Mouse (Mus musculus): ENCODE measurements around the gene Etfdh. TPM values are rescaled to one million over a fixed set of nuclear protein-coding genes. Genes with fewer than 3 reads are reported as not detected.

Etfdh gene
- polyA plus RNA-seq, 1 experiment from 2014 or later, result 85.3 TPM

DNA sequence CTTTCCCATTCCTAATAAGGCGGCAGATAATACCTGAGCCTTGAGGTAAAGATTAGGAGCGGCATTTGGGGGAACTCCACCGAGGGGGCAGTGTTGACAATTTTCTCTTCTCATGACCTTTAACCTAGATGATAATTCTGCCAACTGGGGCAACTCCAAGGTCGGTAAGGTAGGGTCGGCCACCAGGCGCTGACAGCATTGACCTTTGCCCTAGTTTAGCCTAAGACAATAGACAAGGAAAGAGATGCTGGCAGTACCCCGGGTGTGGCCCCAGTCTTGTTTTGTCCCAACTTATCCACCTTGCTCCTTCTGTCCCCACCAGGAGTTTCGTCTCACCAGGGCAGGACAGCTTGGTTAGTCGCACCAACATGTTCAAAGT, 1.1 kb downstream of the Etfdh start:
- Histone ChIP-seq H3K4me3 (ENCODE audit: low read length) (peak overlapping the region; percentile 83), H3K4me2 (replicated peaks; ENCODE audit: low read depth, low read length) (peak overlapping the region; percentile 90), H3K27me3 (ENCODE audit: insufficient read depth, low read length) (no peaks in the 10 kb centered on the region), H3K9ac (replicated peaks; ENCODE audit: low read length) (peak overlapping the region; percentile 70), H3K4me1 (ENCODE audit: insufficient read depth, low read length) (peaks cover 12% of the 10 kb centered on the region), H3K27ac (ENCODE audit: low read length) (peak overlapping the region; percentile 73), H3K36me3 (ENCODE audit: insufficient read depth, low read length) (peaks cover 19% of the 10 kb centered on the region), H3K9me3 (ENCODE audit: low read length) (peaks cover 10% of the 10 kb centered on the region; the same call in 1 of the 2 replicates)
- ATAC-seq (ENCODE audit: low FRiP score, low TSS enrichment), result no peak
- WGBS, result 0% methylated on average over 9 of the region's 9 CpGs

DNA sequence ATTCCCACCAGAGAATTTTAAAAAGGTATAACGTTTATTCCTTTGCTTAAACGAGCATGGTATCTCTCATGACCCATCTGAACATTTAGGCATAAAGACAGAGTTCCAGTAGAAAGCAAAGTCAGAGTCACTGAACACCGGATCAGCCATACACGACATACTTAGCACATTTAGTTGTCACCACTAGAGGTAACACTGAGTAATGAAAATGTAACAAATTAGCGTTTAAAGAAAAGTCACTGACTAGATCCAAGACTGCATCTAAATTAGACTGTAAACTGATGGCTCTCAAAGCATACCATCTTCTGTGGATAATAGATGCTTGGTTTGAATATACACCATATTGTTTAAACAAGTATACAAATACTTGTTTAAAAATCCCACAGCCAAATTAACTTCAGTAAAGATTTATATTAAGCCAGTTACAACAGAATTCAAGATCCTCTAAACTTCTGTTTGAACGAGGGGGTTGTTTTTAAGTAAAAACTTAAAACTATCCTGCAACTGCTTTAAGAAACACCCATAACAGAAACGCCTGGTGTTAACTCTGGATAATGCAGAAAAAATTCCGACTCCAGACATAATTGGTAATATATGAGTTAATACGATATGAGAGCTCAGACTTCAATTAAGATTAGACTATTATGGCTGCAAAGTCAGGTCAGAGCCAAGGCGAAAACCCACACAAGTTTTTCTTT, 1.7 kb downstream of the Etfdh start:
- H3K4me1 ChIP-seq (ENCODE audit: insufficient read depth, low read length), result peaks cover 12% of the 10 kb centered on the region
- peak overlapping the region; percentile 83 for H3K4me3 ChIP-seq (ENCODE audit: low read length)
- ATAC-seq (ENCODE audit: low FRiP score, low TSS enrichment), result no peak
- 26% methylated on average over 10 of the region's 10 CpGs for WGBS
- peak overlapping the region; percentile 73 for H3K27ac ChIP-seq (ENCODE audit: low read length)
- peak overlapping the region; percentile 90 for H3K4me2 ChIP-seq (replicated peaks; ENCODE audit: low read depth, low read length)
- H3K36me3 ChIP-seq (ENCODE audit: insufficient read depth, low read length), result peaks cover 16% of the 10 kb centered on the region
- H3K9me3 ChIP-seq (ENCODE audit: low read length), result peaks cover 8% of the 10 kb centered on the region; the same call in 1 of the 2 replicates
- peak overlapping the region; percentile 70 for H3K9ac ChIP-seq (replicated peaks; ENCODE audit: low read length)
- no peaks in the 10 kb centered on the region for H3K27me3 ChIP-seq (ENCODE audit: insufficient read depth, low read length)

DNA sequence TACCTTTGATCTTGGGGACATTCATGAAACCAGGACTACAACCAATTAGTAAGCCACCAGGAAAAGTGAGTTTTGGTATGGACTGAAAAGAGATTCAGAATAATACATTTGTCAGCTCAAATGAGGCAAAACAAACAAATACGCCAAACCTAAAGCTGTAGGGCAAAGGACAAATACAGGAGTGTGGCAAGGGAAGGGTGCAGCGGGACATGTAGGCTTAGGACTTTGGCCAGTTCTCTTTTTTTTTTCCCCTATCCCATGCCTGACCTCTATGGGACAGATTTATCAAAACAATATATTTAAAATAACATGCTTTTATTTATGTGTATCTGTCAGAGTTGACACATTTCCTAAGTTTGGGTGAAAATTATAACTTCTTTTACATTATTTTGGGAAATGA, 19.4 kb downstream of the Etfdh start:
- no peak for ATAC-seq (ENCODE audit: low FRiP score, low TSS enrichment)
- no peak overlapping the region for H3K4me3 ChIP-seq (ENCODE audit: low read length)

DNA sequence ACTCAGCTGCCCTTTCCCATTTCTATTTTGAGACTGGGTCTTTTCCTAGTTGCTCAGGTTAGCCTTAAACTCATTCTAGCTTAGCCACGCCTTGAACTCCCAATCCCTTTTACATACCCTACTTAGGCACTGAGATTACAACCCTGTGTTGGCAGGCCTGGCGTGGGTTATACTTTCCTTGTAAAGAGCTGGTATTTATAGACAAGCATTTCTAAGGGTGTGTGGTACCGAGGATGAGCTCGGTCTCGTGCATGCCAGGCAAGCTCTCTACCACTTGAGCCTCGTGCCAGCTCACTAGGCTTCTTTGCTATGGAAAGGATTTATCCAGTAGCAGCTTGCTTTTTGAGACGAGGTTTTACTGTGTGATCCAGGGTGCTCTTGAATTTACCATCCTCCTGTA, 33.8 kb downstream of the Etfdh start:
- Histone ChIP-seq H3K9me3 (ENCODE audit: low read length) (no peaks in the 10 kb centered on the region), H3K4me3 (ENCODE audit: low read length) (no peak overlapping the region), H3K4me2 (replicated peaks; ENCODE audit: low read depth, low read length) (no peak overlapping the region), H3K9ac (replicated peaks; ENCODE audit: low read length) (no peak overlapping the region), H3K36me3 (ENCODE audit: insufficient read depth, low read length) (peaks cover 49% of the 10 kb centered on the region), H3K27me3 (ENCODE audit: insufficient read depth, low read length) (no peaks in the 10 kb centered on the region), H3K27ac (ENCODE audit: low read length) (no peak overlapping the region), H3K4me1 (ENCODE audit: insufficient read depth, low read length) (peaks cover 12% of the 10 kb centered on the region)
- no peak for ATAC-seq (ENCODE audit: low FRiP score, low TSS enrichment)
- 90% methylated on average over 7 of the region's 7 CpGs for WGBS

More for the DNA sequence above, 19.4 kb downstream of the Etfdh start:
- no peak overlapping the region for H3K27ac ChIP-seq (ENCODE audit: low read length)
- H3K27me3 ChIP-seq (ENCODE audit: insufficient read depth, low read length), result no peaks in the 10 kb centered on the region
- H3K9me3 ChIP-seq (ENCODE audit: low read length), result 0 out of 2 replicates have a peak, but pooled peaks cover 4% of the 10 kb centered on the region
- no peak overlapping the region for H3K9ac ChIP-seq (replicated peaks; ENCODE audit: low read length)
- 93% methylated on average over 2 of the region's 2 CpGs for WGBS
- no peaks in the 10 kb centered on the region for H3K4me1 ChIP-seq (ENCODE audit: insufficient read depth, low read length)
- peaks cover 28% of the 10 kb centered on the region for H3K36me3 ChIP-seq (ENCODE audit: insufficient read depth, low read length)
- H3K4me2 ChIP-seq (replicated peaks; ENCODE audit: low read depth, low read length), result no peak overlapping the region

DNA sequence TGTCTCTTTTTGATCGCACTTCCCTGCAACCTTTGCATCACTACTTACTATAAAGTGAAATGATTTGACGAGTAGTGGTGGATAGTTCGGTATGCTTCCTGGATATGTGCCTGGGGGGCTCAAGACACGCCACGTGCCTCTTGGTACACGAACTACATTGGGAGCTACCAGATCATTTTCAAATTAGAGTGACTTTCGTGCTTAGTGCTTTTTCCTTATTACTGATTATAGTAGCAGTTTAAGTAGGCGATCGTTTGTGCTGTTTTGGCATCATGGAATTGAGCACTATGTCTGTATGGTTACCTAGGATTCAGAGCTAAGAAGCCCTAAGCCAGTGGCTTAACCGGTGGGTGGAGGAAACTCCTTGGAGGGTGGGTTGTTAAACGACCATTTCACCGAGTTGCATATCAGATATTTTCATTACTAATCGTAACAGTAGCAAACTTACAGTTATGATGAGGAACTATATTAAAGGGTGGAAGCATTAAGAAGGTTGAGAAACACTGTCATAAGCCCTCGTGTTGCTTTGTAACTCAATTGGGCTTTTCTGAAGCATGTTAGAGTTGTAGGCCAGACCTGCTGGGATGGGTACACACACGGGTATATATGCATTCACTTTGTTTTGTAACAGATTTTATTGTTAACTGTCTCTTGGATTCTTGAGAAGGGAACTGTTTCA, 37.4 kb downstream of the Etfdh start:
- WGBS, result 3% methylated on average over 15 of the region's 15 CpGs
- Histone ChIP-seq H3K9me3 (ENCODE audit: low read length) (no peaks in the 10 kb centered on the region), H3K4me3 (ENCODE audit: low read length) (peak overlapping the region; percentile 84), H3K4me2 (replicated peaks; ENCODE audit: low read depth, low read length) (peak overlapping the region; percentile 77), H3K4me1 (ENCODE audit: insufficient read depth, low read length) (peaks cover 12% of the 10 kb centered on the region), H3K9ac (replicated peaks; ENCODE audit: low read length) (peak overlapping the region; percentile 87), H3K27me3 (ENCODE audit: insufficient read depth, low read length) (no peaks in the 10 kb centered on the region), H3K27ac (ENCODE audit: low read length) (peak overlapping the region; percentile 84), H3K36me3 (ENCODE audit: insufficient read depth, low read length) (peaks cover 25% of the 10 kb centered on the region)
- ATAC-seq (ENCODE audit: low FRiP score, low TSS enrichment), result no peak

DNA sequence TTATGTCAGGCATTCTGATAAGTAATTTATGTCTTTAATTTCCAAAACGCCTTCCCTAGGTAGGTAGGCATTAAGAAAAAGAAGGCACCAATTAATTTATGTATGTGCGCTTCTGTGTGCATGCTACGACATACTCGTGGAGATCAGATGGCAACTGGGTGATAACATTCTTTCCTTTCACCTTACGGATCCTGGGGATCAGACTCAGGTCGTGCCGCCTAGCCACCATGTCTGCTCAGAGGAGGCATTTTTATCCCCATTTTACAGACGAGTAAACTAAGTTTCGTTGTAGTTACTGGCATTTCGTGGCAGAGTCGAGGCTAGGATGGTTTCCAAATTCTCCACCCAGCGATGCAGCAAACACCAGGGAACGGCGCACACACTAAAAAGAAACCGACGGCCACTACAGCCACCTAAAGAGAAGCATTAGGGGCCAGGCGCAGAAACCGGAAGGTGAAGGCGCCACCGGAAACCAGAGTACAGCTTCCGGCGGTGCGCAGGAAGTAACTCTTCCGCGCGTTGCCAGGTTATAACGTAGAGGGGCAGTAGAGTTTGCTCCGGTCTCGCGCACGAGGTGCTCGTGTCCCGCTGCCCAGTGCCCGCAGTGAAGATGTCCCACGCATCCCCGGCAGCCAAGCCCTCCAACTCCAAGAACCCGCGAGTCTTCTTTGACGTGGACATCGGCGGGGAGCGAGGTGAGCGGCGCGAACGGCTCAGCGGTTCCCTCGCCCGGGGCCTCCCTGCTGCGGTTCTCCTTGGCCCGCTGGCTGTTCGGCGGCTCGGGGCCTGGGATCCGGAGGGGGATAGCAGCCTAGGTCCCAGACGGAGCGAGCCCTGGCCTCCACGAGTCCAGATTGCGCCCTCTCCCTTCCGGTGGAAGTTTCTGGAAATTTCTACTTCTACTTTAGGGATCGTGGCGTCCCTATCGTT, 38.2 kb downstream of the Etfdh start, which contains the start of gene Ppid:
Gene Ppid (plus strand): TSS at position 480 of the 930 bp plus-strand sequence.
- 3% methylated on average over 63 of the region's 63 CpGs for WGBS
- H3K27ac ChIP-seq (ENCODE audit: low read length), result peak within 1 kb of the TSS; percentile 84
- H3K4me1 ChIP-seq (ENCODE audit: insufficient read depth, low read length), result peaks cover 12% of the 10 kb centered on the region
- H3K9ac ChIP-seq (replicated peaks; ENCODE audit: low read length), result peak within 1 kb of the TSS; percentile 87
- H3K9me3 ChIP-seq (ENCODE audit: low read length), result no peaks in the 10 kb centered on the region
- no peaks in the 10 kb centered on the region for H3K27me3 ChIP-seq (ENCODE audit: insufficient read depth, low read length)
- peak; percentile 90 for ATAC-seq (ENCODE audit: low FRiP score, low TSS enrichment)
- H3K4me3 ChIP-seq (ENCODE audit: low read length), result peak within 1 kb of the TSS; percentile 84
- peak within 1 kb of the TSS; percentile 77 for H3K4me2 ChIP-seq (replicated peaks; ENCODE audit: low read depth, low read length)
- H3K36me3 ChIP-seq (ENCODE audit: insufficient read depth, low read length), result peaks cover 19% of the 10 kb centered on the region

DNA sequence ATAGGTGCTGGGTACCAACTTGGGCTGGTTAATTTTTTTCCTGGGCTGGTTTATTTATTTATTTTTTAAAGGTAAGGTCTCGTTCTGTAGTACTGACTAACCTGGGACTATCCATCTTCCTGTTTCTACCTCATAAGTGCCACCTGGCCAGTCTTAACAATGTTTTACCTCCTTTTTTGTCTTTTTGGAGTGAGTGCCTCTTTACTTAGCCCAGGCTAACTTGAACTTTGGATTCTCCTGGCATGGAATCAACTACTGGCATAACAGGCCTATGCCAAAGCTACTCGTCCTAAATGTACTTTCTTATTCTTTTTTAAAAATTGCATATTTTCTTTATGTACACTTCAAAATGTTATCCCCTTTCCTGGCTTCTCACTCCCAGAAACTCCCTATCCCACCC, 39.6 kb downstream of the Etfdh start:
- H3K36me3 ChIP-seq (ENCODE audit: insufficient read depth, low read length), result peaks cover 8% of the 10 kb centered on the region
- H3K27ac ChIP-seq (ENCODE audit: low read length), result no peak overlapping the region
- H3K4me3 ChIP-seq (ENCODE audit: low read length), result no peak overlapping the region
- H3K27me3 ChIP-seq (ENCODE audit: insufficient read depth, low read length), result no peaks in the 10 kb centered on the region
- H3K4me1 ChIP-seq (ENCODE audit: insufficient read depth, low read length), result peaks cover 12% of the 10 kb centered on the region
- H3K9ac ChIP-seq (replicated peaks; ENCODE audit: low read length), result no peak overlapping the region
- no peak overlapping the region for H3K4me2 ChIP-seq (replicated peaks; ENCODE audit: low read depth, low read length)
- no peaks in the 10 kb centered on the region for H3K9me3 ChIP-seq (ENCODE audit: low read length)
- no peak for ATAC-seq (ENCODE audit: low FRiP score, low TSS enrichment)
- whole genome bisulfite sequencing, result 60% methylated on average over 2 of the region's 2 CpGs

DNA sequence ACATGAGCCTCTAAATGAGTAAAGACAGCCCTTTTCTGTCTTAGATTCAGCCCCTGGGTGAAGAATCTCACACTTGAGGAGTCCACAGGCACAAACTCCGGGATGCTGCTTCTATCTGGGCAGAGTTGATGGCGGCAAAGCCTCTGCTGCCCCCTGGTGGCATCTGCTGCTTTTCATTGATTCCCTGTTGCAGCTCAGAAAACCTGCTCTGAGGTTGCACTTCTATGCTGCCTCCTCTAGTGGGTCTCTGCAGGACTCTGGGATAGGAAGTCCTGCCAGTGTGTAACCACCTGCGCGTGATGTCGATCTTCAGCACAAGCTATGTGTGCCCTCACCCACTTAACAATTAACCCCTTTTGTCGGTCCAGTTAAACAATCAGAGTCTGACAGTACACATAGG, 42.5 kb downstream of the Etfdh start:
- WGBS, result 6% methylated on average over 6 of the region's 6 CpGs
- 0 out of 2 replicates have a peak overlapping the region, but pooled peaks have one; percentile 21 for H3K4me2 ChIP-seq (replicated peaks; ENCODE audit: low read depth, low read length)
- H3K4me3 ChIP-seq (ENCODE audit: low read length), result no peak overlapping the region
- no peaks in the 10 kb centered on the region for H3K27me3 ChIP-seq (ENCODE audit: insufficient read depth, low read length)
- no peak overlapping the region for H3K9ac ChIP-seq (replicated peaks; ENCODE audit: low read length)
- ATAC-seq (ENCODE audit: low FRiP score, low TSS enrichment), result peak; percentile 82
- H3K36me3 ChIP-seq (ENCODE audit: insufficient read depth, low read length), result no peaks in the 10 kb centered on the region
- peaks cover 3% of the 10 kb centered on the region; the same call in 1 of the 2 replicates for H3K4me1 ChIP-seq (ENCODE audit: insufficient read depth, low read length)
- no peak overlapping the region for H3K27ac ChIP-seq (ENCODE audit: low read length)
- no peaks in the 10 kb centered on the region for H3K9me3 ChIP-seq (ENCODE audit: low read length)

DNA sequence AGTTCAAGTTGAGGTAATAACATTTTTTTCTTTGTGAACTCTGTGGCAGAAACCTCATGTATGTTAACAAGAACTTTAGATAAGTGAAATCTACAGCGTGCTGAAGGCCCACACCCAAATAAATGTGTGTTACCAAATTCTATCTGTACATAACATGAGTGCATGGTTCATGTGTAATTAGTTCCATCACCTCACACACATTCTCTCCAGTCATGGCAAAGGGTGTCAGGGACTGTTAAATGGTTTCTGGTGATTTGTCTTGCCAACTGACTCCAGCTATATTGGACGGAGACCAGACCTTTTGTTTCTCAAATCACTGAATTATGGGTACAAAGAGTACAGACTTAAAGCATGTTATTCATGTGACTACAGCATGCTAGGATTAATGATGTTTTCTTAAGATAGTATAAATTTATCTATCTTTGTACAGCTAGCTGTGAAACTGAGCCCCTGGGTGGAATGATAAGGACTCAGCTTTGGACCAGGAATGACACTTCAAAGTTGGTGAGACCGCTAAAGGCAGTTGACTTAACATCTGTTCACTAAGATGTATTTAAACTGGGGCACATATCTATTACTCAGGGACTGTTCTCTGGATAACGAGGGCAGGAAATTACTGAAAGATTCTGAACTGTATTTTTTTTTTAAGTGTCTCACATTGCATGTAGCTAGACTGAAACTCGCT, 49.3 kb downstream of the Etfdh start:
- Histone ChIP-seq H3K36me3 (ENCODE audit: insufficient read depth, low read length) (no peaks in the 10 kb centered on the region), H3K4me3 (ENCODE audit: low read length) (no peak overlapping the region), H3K9me3 (ENCODE audit: low read length) (no peaks in the 10 kb centered on the region), H3K27me3 (ENCODE audit: insufficient read depth, low read length) (no peaks in the 10 kb centered on the region), H3K4me1 (ENCODE audit: insufficient read depth, low read length) (peaks cover 14% of the 10 kb centered on the region), H3K9ac (replicated peaks; ENCODE audit: low read length) (no peak overlapping the region), H3K27ac (ENCODE audit: low read length) (no peak overlapping the region), H3K4me2 (replicated peaks; ENCODE audit: low read depth, low read length) (no peak overlapping the region)
- WGBS, result 64% methylated on average over 5 of the region's 5 CpGs
- no peak for ATAC-seq (ENCODE audit: low FRiP score, low TSS enrichment)

Measured in kidney, embryonic 16.5 days (tissue).